Mouse (Mus musculus): ENCODE data around the gene S100a10. TPM values are rescaled to one million over a fixed set of nuclear protein-coding genes. Genes with fewer than 3 reads are reported as not detected.
A peak's percentile ranks its signal among the peaks of the same experiment; 100 is the strongest.

The S100a10 gene
- 157 and 183 TPM in 2 replicates for polyA plus RNA-seq (2016; fragmentation: Nextera tagmentation; extraction: Ambion mirVana)

DNA sequence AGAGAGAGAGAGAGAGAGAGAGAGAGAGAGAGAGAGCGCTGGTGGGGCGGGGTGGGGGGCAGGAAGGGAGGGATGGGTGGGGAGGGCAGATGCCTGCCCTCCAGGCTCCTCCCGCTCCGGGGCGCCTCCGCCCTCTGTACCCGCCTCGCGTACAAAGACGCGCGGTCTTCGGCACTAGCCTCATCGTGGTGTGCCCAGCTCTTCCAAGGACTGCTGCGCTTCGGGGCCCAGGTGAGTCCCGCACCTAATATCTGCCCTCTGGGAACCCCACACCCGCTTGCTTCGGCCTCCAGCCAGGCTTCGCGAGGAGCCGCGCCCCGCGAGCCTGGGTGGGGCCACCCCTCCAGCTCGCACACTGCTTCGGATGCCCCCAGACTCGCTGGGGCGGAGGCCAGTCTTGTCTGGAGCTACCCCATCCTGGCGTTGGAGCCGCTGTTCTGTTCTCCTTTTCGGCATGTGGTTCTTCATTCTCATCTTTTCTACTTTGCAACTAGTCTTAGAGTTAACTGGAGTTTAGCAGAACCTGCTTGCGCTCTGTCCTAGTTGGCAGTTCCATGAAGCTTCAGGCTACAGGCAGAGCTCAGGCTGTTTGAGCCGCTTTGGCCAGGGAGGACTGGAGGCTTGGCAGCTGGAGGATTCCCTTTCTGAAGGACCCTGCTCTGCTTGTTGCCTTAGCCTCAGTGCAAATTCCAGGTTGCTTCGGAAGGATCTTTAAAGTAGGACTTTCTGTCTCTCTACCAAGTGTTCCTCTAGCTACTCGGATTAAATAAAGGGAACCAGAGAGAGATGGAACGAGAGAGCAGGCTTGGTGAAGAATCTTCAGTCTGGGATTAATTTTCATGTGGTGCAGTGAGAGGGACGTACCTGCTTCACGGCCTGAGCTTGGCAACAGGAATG is at the start of gene S100a10:
Gene S100a10 (plus strand): TSS at position 100 of the 897 bp plus-strand sequence.
- peaks cover 11% of the 10 kb centered on the region; the same call in 1 of the 2 replicates for H3K4me1 ChIP-seq (replicated peaks)

DNA sequence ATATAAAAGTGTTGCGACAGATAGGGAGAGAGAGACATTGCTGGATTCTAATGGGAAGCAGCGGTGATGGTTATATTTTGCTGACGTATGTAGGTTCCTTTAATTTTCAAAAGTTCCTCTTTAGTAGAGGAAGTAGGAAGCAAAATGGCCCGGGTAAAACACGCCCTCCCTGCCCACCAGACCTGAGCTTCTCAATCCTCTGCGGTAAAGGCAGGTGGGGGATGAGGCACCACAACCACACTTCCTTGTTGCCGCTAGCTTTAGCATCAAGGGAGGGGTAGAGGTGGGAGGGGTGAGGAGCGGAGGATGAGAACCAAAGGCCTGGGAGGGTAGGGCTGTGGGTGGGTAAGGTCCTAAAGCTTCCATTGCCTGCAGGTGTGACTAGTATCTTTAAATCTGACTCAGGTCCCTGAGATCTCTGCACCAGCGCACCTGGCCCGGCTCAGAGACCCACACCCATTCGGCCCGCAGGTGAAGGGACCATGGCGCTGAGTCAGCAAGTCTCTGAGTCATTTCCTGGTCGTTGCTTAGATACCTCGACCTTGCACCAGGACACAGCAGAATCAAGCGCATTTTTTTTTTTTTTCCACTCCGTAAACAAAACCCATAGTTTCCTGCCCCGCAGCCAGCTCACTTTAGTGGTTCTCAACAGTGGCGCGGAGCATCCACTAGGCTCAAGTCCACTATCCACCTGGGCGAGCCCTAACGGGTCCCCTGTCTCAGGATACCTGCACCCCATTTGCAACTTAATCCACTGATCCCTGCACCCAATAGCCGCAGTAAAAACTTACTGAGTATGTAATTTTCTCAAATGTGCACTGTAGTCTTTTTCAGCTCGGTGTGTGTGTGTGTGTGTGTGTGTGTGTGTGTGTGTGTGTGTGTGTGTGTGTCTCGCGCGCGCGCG is 48.7 kb upstream of the S100a10 start:
- Histone ChIP-seq H3K4me3 (replicated peaks) (no peak overlapping the region), H3K36me3 (no peaks in the 10 kb centered on the region), H3K27ac (no peak overlapping the region), H3K9ac (replicated peaks) (no peak overlapping the region), H3K4me2 (peak overlapping the region; percentile 30), H3K9me3 (peaks cover 4% of the 10 kb centered on the region; the same call in 1 of the 2 replicates), H3K4me1 (replicated peaks) (no peaks in the 10 kb centered on the region), H3K27me3 (no peaks in the 10 kb centered on the region)
- no peak for ATAC-seq (ENCODE audit: insufficient number of reproducible peaks, insufficient read depth, low FRiP score, low TSS enrichment, low read depth)
- WGBS, result 40% methylated on average over 30 of the region's 30 CpGs

More for the DNA sequence above, at the start of gene S100a10:
- Histone ChIP-seq H3K9ac (replicated peaks) (peak within 1 kb of the TSS; percentile 77), H3K9me3 (no peaks in the 10 kb centered on the region), H3K4me3 (replicated peaks) (peak within 1 kb of the TSS; percentile 63), H3K27ac (peak within 1 kb of the TSS; percentile 75), H3K4me2 (peak within 1 kb of the TSS; percentile 85), H3K36me3 (no peaks in the 10 kb centered on the region), H3K27me3 (no peaks in the 10 kb centered on the region)
- WGBS, result 2% methylated on average over 34 of the region's 39 CpGs
- peak; percentile 84 for ATAC-seq (ENCODE audit: insufficient number of reproducible peaks, insufficient read depth, low FRiP score, low TSS enrichment, low read depth)

GRCm38 (mm10) chr3:93506881-93507325 is 48.0 kb upstream of the S100a10 start:
- H3K27ac ChIP-seq, result no peak overlapping the region
- 71% methylated on average over 5 of the region's 5 CpGs for WGBS

DNA sequence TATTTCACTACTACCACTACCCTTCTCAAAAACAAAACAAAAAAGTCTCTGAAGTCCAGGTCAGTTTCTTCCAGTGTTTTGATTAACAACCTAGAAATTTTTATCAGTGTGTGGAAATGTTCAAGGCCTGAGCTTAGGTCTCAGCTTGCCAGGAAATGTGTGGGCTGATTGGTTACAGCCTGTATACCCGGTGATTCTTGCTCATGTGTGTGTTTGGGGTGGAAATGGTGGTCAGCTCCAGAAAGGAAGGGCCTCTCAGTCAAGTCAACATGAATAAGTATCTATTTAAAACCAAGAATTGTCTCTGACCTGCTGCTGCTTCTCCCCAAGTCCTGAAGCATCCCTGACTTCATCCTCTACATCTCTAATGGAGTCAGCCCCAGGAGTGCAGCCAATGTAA is 45.6 kb upstream of the S100a10 start:
- Histone ChIP-seq H3K9me3 (no peaks in the 10 kb centered on the region), H3K27me3 (no peaks in the 10 kb centered on the region), H3K4me2 (no peak overlapping the region), H3K4me3 (replicated peaks) (no peak overlapping the region), H3K27ac (no peak overlapping the region), H3K4me1 (replicated peaks) (no peaks in the 10 kb centered on the region), H3K36me3 (no peaks in the 10 kb centered on the region), H3K9ac (replicated peaks) (no peak overlapping the region)
- WGBS, result 74% methylated on average over 1 of the region's 1 CpGs
- ATAC-seq (ENCODE audit: insufficient number of reproducible peaks, insufficient read depth, low FRiP score, low TSS enrichment, low read depth), result no peak

More at GRCm38 (mm10) chr3:93506881-93507325, 48.0 kb upstream of the S100a10 start:
- no peaks in the 10 kb centered on the region for H3K36me3 ChIP-seq
- no peak overlapping the region for H3K4me3 ChIP-seq (replicated peaks)
- no peaks in the 10 kb centered on the region for H3K27me3 ChIP-seq
- no peak for ATAC-seq (ENCODE audit: insufficient number of reproducible peaks, insufficient read depth, low FRiP score, low TSS enrichment, low read depth)
- H3K4me2 ChIP-seq, result no peak overlapping the region
- no peak overlapping the region for H3K9ac ChIP-seq (replicated peaks)
- peaks cover 4% of the 10 kb centered on the region; the same call in 1 of the 2 replicates for H3K9me3 ChIP-seq
- H3K4me1 ChIP-seq (replicated peaks), result no peaks in the 10 kb centered on the region

DNA sequence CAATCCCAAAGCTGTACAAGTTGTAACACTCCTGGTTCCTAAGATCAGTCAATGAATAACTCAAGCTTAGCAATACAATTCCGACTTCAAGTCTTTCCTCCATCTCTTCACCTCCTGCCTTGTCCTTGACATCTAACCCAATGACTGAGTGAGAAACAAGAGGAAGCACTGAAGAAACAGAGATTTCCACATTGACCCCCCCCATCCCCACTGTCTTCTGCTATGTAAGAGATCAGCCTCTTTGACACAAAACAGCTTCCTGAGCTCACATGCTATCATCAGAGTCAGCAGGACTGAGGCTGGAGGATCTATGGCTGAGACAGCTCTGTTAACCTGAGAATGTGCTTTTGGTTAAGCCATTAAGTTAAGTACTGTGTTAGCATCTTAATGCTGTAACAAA is 43.8 kb upstream of the S100a10 start:
- no peaks in the 10 kb centered on the region for H3K36me3 ChIP-seq
- H3K4me1 ChIP-seq (replicated peaks), result no peaks in the 10 kb centered on the region
- ATAC-seq (ENCODE audit: insufficient number of reproducible peaks, insufficient read depth, low FRiP score, low TSS enrichment, low read depth), result no peak
- H3K27ac ChIP-seq, result no peak overlapping the region
- H3K9me3 ChIP-seq, result no peaks in the 10 kb centered on the region
- no peak overlapping the region for H3K9ac ChIP-seq (replicated peaks)
- H3K27me3 ChIP-seq, result no peaks in the 10 kb centered on the region
- no peak overlapping the region for H3K4me2 ChIP-seq
- no peak overlapping the region for H3K4me3 ChIP-seq (replicated peaks)
- WGBS, result 82% methylated on average over 1 of the region's 1 CpGs

DNA sequence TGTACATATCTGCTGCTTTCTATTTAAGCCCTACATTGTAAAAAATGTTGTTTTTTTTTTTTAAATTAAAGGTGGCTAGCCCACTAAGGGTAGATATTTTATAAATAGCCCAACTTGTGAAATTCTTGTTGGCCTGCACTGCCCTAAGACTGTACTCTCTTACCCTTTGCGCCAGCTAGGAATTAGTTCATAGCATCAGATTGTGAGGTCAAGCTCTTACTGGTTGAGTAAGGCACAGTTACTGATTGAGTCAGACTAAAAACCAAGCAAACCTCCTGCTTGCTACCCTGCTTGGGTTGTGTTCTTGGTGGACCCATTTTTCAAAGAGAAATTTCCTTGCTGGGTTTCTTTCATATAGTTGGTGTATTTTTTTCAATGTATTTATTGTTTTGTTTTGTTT is 43.1 kb upstream of the S100a10 start:
- 91% methylated on average over 1 of the region's 1 CpGs for WGBS
- H3K4me3 ChIP-seq (replicated peaks), result no peak overlapping the region
- no peak overlapping the region for H3K27ac ChIP-seq
- H3K9ac ChIP-seq (replicated peaks), result no peak overlapping the region
- H3K36me3 ChIP-seq, result no peaks in the 10 kb centered on the region
- no peaks in the 10 kb centered on the region for H3K4me1 ChIP-seq (replicated peaks)
- no peaks in the 10 kb centered on the region for H3K27me3 ChIP-seq
- ATAC-seq (ENCODE audit: insufficient number of reproducible peaks, insufficient read depth, low FRiP score, low TSS enrichment, low read depth), result no peak
- no peak overlapping the region for H3K4me2 ChIP-seq
- H3K9me3 ChIP-seq, result no peaks in the 10 kb centered on the region

- no peaks in the 10 kb centered on the region for H3K36me3 ChIP-seq
- no peak overlapping the region for H3K9ac ChIP-seq (replicated peaks)
- no peak overlapping the region for H3K4me2 ChIP-seq
- 82% methylated on average over 7 of the region's 7 CpGs for WGBS
- H3K27ac ChIP-seq, result no peak overlapping the region
- no peak overlapping the region for H3K4me3 ChIP-seq (replicated peaks)
- ATAC-seq (ENCODE audit: insufficient number of reproducible peaks, insufficient read depth, low FRiP score, low TSS enrichment, low read depth), result no peak
- H3K9me3 ChIP-seq, result no peaks in the 10 kb centered on the region
- no peaks in the 10 kb centered on the region for H3K4me1 ChIP-seq (replicated peaks)
- H3K27me3 ChIP-seq, result no peaks in the 10 kb centered on the region
Observed at GRCm38 (mm10) chr3:93512386-93513101, 42.3 kb upstream of the S100a10 start.

GRCm38 (mm10) chr3:93514628-93515027 is 40.3 kb upstream of the S100a10 start:
- ATAC-seq (ENCODE audit: insufficient number of reproducible peaks, insufficient read depth, low FRiP score, low TSS enrichment, low read depth), result no peak
- Histone ChIP-seq H3K27me3 (no peaks in the 10 kb centered on the region), H3K27ac (no peak overlapping the region), H3K9ac (replicated peaks) (no peak overlapping the region), H3K9me3 (no peaks in the 10 kb centered on the region), H3K4me2 (no peak overlapping the region), H3K36me3 (no peaks in the 10 kb centered on the region), H3K4me1 (replicated peaks) (no peaks in the 10 kb centered on the region), H3K4me3 (replicated peaks) (no peak overlapping the region)
- WGBS, result 90% methylated on average over 3 of the region's 3 CpGs

DNA sequence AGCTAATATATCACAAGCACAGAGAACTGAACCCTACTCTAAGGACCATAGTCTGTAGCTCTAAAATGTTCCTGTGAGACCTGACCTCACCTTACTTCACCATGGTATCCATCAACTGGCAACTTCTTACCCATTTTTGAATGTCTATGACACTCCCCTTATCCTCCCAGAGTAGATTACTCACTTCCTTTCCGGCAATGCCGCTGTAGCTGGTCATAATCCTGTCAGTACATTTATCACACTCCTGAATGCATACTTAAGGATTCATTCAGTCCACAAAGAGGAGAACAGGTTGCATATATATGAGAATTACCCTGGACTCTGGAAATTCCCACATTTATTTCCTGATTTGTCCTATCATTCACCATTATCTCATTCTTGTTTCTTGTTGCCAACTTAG is 37.5 kb upstream of the S100a10 start:
- Histone ChIP-seq H3K27ac (no peak overlapping the region), H3K4me1 (replicated peaks) (peaks cover 6% of the 10 kb centered on the region; the same call in 1 of the 2 replicates), H3K27me3 (no peaks in the 10 kb centered on the region), H3K4me3 (replicated peaks) (no peak overlapping the region), H3K36me3 (no peaks in the 10 kb centered on the region), H3K4me2 (no peak overlapping the region), H3K9me3 (no peaks in the 10 kb centered on the region), H3K9ac (replicated peaks) (no peak overlapping the region)
- no peak for ATAC-seq (ENCODE audit: insufficient number of reproducible peaks, insufficient read depth, low FRiP score, low TSS enrichment, low read depth)
- 75% methylated on average over 2 of the region's 2 CpGs for WGBS

DNA sequence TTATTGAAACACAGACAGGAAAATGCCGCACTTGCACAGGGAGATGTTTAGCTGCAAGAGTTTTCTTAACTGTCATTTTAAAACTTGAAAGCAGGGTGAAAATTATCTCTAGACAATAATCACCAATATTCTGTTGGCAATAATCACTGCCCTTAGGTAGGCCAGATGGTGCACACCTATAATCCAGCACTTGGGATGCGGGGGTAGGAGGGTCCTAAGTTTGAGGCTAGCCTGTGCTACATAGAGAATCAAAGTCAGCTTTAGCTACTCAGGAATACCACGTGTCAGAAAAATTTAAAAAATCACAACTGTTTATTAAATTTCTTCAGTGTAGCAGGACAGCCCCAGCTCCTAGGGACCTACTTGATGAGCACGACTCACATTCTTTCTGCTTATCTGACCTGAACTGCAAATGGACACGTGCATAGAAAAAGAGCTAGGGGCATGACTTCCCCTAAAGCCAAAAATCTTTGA is 35.0 kb upstream of the S100a10 start:
- peak overlapping the region; percentile 66 for H3K4me2 ChIP-seq
- H3K4me1 ChIP-seq (replicated peaks), result peaks cover 6% of the 10 kb centered on the region; the same call in 1 of the 2 replicates
- H3K4me3 ChIP-seq (replicated peaks), result peak overlapping the region; percentile 65
- 56% methylated on average over 5 of the region's 5 CpGs for WGBS
- peaks cover 9% of the 10 kb centered on the region for H3K36me3 ChIP-seq
- H3K27me3 ChIP-seq, result no peaks in the 10 kb centered on the region
- peak; percentile 53 for ATAC-seq (ENCODE audit: insufficient number of reproducible peaks, insufficient read depth, low FRiP score, low TSS enrichment, low read depth)
- peak overlapping the region; percentile 80; the same call in 1 of the 2 replicates for H3K9ac ChIP-seq (replicated peaks)
- no peaks in the 10 kb centered on the region for H3K9me3 ChIP-seq
- H3K27ac ChIP-seq, result peak overlapping the region; percentile 87; the same call in 1 of the 2 replicates
